Mouse (Mus musculus) frontal cortex, postnatal 25 days (tissue): ENCODE measurements at regions not wholly inside any gene's neighbourhood (a gene's known extent, or its start where the extent isn't known, plus 50 kb on each side); places are given as distances from the start of the nearest gene placed in this dataset.

Experiments used
- DNase-seq, 2 experiments: peaks; one replicate each; pipeline ENCODE4 v3.0.0; 2022; ENCODE audit warnings: low spot score in 2 of 2

- DNase-seq = no peak
These were observed 671.2 kb upstream of the Stxbp6 start for GRCm38 (mm10) chr12:45745697-45746096.

- no peak for DNase-seq
These were observed 670.1 kb upstream of the Stxbp6 start for GRCm38 (mm10) chr12:45744619-45745018.

- DNase-seq = no peak
These were observed 659.2 kb upstream of the Stxbp6 start for GRCm38 (mm10) chr12:45733661-45734060.

- DNase-seq = no peak
These were observed 650.3 kb upstream of the Stxbp6 start for GRCm38 (mm10) chr12:45724565-45725370.

- no peak for DNase-seq
These were observed 636.8 kb upstream of the Stxbp6 start for GRCm38 (mm10) chr12:45711351-45711750.

GRCm38 (mm10) chr12:45710766-45711165 lies 636.3 kb upstream of the Stxbp6 start:
- no peak for DNase-seq

GRCm38 (mm10) chr12:45689291-45689690 lies 614.8 kb upstream of the Stxbp6 start:
- no peak for DNase-seq

- no peak for DNase-seq
These were observed 612.3 kb upstream of the Stxbp6 start for GRCm38 (mm10) chr12:45686765-45687164.

- no peak for DNase-seq
These were observed 597.9 kb upstream of the Stxbp6 start for GRCm38 (mm10) chr12:45672361-45672760.

GRCm38 (mm10) chr12:45671554-45671948 lies 597.0 kb upstream of the Stxbp6 start:
- DNase-seq = no peak

GRCm38 (mm10) chr12:45670874-45671553 lies 596.5 kb upstream of the Stxbp6 start:
- DNase-seq = no peak

- DNase-seq = no peak
These were observed 595.9 kb upstream of the Stxbp6 start for GRCm38 (mm10) chr12:45670246-45670873.

GRCm38 (mm10) chr12:45659612-45660011 lies 585.1 kb upstream of the Stxbp6 start:
- DNase-seq = no peak

GRCm38 (mm10) chr12:45656574-45656973 lies 582.1 kb upstream of the Stxbp6 start:
- DNase-seq = no peak

GRCm38 (mm10) chr12:45648654-45649053 lies 574.1 kb upstream of the Stxbp6 start:
- no peak for DNase-seq

- DNase-seq = no peak
These were observed 569.7 kb upstream of the Stxbp6 start for GRCm38 (mm10) chr12:45644180-45644579.

- DNase-seq = no peak
These were observed 548.3 kb upstream of the Stxbp6 start for GRCm38 (mm10) chr12:45622830-45623229.

- DNase-seq = no peak
These were observed 545.5 kb upstream of the Stxbp6 start for GRCm38 (mm10) chr12:45620056-45620455.

GRCm38 (mm10) chr12:45614509-45615150 lies 540.1 kb upstream of the Stxbp6 start:
- no peak for DNase-seq

- DNase-seq = no peak
These were observed 539.6 kb upstream of the Stxbp6 start for GRCm38 (mm10) chr12:45614074-45614473.

GRCm38 (mm10) chr12:45599443-45599842 lies 524.9 kb upstream of the Stxbp6 start:
- no peak for DNase-seq

GRCm38 (mm10) chr12:45597904-45598570 lies 523.5 kb upstream of the Stxbp6 start:
- no peak for DNase-seq
